Mouse (Mus musculus) midbrain, embryonic 11.5 days (tissue): ENCODE measurements at regions not wholly inside any gene's neighbourhood (a gene's known extent, or its start where the extent isn't known, plus 50 kb on each side); places are given as distances from the start of the nearest gene placed in this dataset.

Experiments used
- ATAC-seq: fragments of 200-750 bp; cut with Nextera tagmentation; 2 replicates; pipeline ENCODE4 v1.8.0; 2017; ENCODE audit warnings: moderate TSS enrichment, moderate library complexity; ENCODE audit not compliant: low FRiP score
- DNase-seq: peaks from one replicate; pipeline ENCODE4 v3.0.0; 2015; ENCODE audit warnings: low spot score; ENCODE audit errors: missing footprints
- H3K27ac ChIP-seq: fragments of 300-500 bp; sonication (generic); 2 replicates; pipeline ENCODE4 v1.5.1; 2014; ENCODE audit warnings: low read depth, low read length
- H3K27me3 ChIP-seq: fragments of 300-500 bp; sonication (generic); 2 replicates; pipeline ENCODE4 v1.6.1; 2014; ENCODE audit warnings: mild to moderate bottlenecking, low read length, moderate library complexity, mixed read lengths; ENCODE audit not compliant: control insufficient read depth, insufficient read depth
- H3K36me3 ChIP-seq: fragments of 300-500 bp; sonication (generic); 2 replicates; pipeline ENCODE4 v1.6.1; 2014; ENCODE audit warnings: mild to moderate bottlenecking, low read length, moderate library complexity, mixed read lengths; ENCODE audit not compliant: control insufficient read depth, insufficient read depth
- H3K4me1 ChIP-seq: fragments of 300-500 bp; sonication (generic); 2 replicates; pipeline ENCODE4 v1.6.1; 2014; ENCODE audit warnings: low read length; ENCODE audit not compliant: control insufficient read depth, insufficient read depth
- H3K4me2 ChIP-seq: fragments of 300-500 bp; sonication (generic); 2 replicates; pipeline ENCODE4 v1.6.1; 2014; ENCODE audit warnings: mild to moderate bottlenecking, moderate library complexity
- H3K4me3 ChIP-seq: fragments of 300-500 bp; sonication (generic); 2 replicates; pipeline ENCODE4 v1.5.1; 2014; ENCODE audit warnings: low read depth, low read length
- H3K9ac ChIP-seq: fragments of 300-500 bp; sonication (generic); 2 replicates; pipeline ENCODE4 v1.6.1; 2014; ENCODE audit warnings: low read length
- H3K9me3 ChIP-seq: fragments of 300-500 bp; sonication (generic); 2 replicates; pipeline ENCODE4 v1.6.1; 2016; ENCODE audit warnings: low read length; ENCODE audit not compliant: control insufficient read depth
- WGBS: fragments of 180-500 bp; shearing (Covaris S2); extraction: QIAGEN DNeasy Blood & Tissue Kit; methylation state at CpG from one replicate; pipeline ENCODE4 v1.1.7; 2014; 5-methylcytosine and 5-hydroxymethylcytosine counted together

DNA sequence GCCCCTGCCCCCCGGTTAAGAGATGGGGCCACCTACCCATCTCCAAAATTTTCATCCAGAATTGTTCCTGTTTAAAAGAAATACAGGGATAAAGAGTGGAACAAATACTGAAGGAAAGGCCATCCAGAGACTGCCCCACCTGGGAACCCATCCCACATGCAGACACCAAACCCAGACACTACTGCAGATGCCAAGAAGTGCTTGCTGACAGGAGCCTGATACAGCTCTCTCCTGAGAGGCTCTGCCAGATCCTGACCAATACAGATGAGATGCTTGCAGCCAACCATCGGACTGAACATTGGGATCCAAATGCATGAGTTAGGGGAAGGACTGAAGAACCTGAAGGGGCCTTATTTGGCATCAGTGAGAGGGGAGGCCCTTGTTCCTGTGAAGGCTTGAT, 363.2 kb upstream of the Trib2 start:
- H3K4me3 ChIP-seq = no peak overlapping the region
- no peak overlapping the region for H3K27ac ChIP-seq
- no peak for ATAC-seq
- no peaks in the 10 kb centered on the region for H3K9me3 ChIP-seq
- H3K4me1 ChIP-seq = no peaks in the 10 kb centered on the region
- no peak overlapping the region for H3K4me2 ChIP-seq
- no peaks in the 10 kb centered on the region for H3K27me3 ChIP-seq
- peak; percentile 64 for DNase-seq
- WGBS = 78% methylated on average over 2 of the region's 2 CpGs
- no peak overlapping the region for H3K9ac ChIP-seq
- H3K36me3 ChIP-seq = no peaks in the 10 kb centered on the region

DNA sequence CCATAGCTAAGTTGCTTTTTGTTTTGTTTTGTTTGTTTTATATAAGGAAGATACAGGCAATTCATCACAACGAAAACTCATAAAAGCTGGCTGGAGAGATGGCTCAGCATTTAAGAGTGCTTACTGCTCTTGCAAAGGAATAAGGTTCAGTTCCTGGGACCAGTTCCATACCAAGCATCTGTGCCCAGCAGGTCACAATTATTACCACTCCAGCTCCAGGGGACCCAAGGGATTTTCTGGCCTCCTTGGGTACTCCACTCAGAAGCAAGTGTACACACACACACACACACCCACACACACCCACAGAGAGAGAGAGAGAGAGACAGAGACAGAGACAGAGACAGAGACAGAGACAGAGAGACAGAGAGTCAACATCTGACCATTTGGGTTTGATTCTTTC, 359.6 kb upstream of the Trib2 start:
- H3K9me3 ChIP-seq = no peaks in the 10 kb centered on the region
- H3K4me2 ChIP-seq = no peak overlapping the region
- H3K4me3 ChIP-seq = no peak overlapping the region
- no peaks in the 10 kb centered on the region for H3K4me1 ChIP-seq
- no peak overlapping the region for H3K9ac ChIP-seq
- no peaks in the 10 kb centered on the region for H3K27me3 ChIP-seq
- H3K27ac ChIP-seq = no peak overlapping the region
- ATAC-seq (no peak), DNase-seq (no peak)
- no peaks in the 10 kb centered on the region for H3K36me3 ChIP-seq
- 88% methylated on average over 1 of the region's 1 CpGs for WGBS

DNA sequence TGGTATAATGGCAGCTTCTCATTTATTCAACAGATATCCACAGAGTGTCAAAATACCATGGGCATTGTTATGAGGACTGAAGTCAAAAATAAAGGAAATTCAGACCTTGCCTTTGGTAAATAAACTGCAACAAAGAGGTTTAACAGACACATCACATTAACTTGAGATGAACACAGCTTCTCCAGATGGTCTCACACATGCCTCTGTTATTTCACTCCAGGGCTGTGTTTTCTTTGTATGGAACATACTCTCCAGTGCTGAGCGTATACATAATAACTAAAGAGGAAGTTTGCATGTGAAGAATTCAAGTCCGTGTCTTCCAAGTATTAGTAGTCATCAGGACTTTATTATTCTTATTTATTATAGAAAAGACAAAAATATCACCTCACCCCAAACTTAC, 355.5 kb upstream of the Trib2 start:
- H3K9me3 ChIP-seq = no peaks in the 10 kb centered on the region
- 77% methylated on average over 2 of the region's 2 CpGs for WGBS
- no peak for DNase-seq

DNA sequence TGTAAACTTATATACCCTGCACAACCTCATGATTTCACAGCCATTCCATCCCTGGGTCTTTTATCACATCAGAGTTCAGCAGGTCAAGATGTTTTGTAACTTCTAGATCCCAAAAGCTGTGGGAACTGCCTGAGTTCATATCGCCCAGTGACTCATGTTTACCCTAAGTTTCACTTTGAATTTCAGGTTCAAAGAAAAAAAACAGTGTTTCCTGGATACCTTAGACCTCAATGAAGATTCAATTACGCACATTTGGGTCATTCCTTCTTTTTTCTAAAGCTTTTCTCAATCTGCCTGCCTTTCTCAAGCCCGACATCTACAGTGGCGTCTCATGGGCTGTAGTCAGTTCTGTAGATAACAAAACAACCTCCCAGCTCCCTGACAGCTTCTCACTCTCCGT, 354.9 kb upstream of the Trib2 start:
- H3K9ac ChIP-seq = no peak overlapping the region
- H3K36me3 ChIP-seq = no peaks in the 10 kb centered on the region
- no peak overlapping the region for H3K4me3 ChIP-seq
- no peak overlapping the region for H3K27ac ChIP-seq
- H3K9me3 ChIP-seq = no peaks in the 10 kb centered on the region
- DNase-seq (no peak), ATAC-seq (no peak)
- 74% methylated on average over 5 of the region's 5 CpGs for WGBS
- no peaks in the 10 kb centered on the region for H3K27me3 ChIP-seq
- no peak overlapping the region for H3K4me2 ChIP-seq
- H3K4me1 ChIP-seq = no peaks in the 10 kb centered on the region

More for the DNA sequence above, 355.5 kb upstream of the Trib2 start:
- Histone ChIP-seq H3K4me2 (no peak overlapping the region), H3K4me3 (no peak overlapping the region), H3K9ac (no peak overlapping the region), H3K4me1 (no peaks in the 10 kb centered on the region), H3K27me3 (no peaks in the 10 kb centered on the region), H3K36me3 (no peaks in the 10 kb centered on the region), H3K27ac (no peak overlapping the region)
- no peak for ATAC-seq

DNA sequence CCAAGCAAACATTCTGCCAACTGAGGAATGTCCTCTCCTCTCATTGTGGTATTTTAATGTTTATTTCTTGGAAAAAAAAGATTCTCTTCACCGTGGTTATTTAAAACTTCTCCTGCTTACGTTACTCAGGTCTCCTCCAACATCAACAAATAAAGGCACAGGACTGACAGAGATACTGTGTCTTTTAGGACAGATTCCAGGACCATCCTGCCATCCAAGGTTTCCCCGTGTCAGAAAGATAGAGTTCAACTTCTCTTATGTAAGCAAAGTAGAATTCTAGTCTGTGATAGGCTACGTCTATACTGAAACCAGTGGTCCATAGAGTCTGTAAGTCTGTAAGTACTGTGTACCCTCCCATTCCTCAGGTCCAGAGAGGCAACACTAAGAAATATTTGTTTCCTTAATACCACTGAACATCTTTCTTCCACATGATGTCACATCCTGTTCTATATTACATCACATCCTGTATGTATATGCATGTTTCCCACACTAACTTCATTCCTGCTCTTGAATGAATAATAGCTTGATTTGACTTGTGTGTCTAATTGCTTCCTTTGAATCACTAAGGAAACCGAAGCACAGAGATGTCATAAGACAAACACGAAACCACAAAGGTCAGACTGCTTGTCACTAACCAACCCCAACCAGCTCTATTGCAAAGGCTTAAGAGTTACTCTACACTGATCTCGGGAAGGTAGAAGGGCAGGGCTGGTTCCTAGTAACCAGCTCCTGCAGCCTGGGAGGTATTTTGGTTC, 353.2 kb upstream of the Trib2 start:
- Histone ChIP-seq H3K4me1 (no peaks in the 10 kb centered on the region), H3K4me3 (no peak overlapping the region), H3K27ac (no peak overlapping the region), H3K36me3 (no peaks in the 10 kb centered on the region), H3K9ac (no peak overlapping the region), H3K4me2 (no peak overlapping the region), H3K9me3 (no peaks in the 10 kb centered on the region), H3K27me3 (no peaks in the 10 kb centered on the region)
- DNase-seq = no peak
- 83% methylated on average over 7 of the region's 7 CpGs for WGBS
- no peak for ATAC-seq

DNA sequence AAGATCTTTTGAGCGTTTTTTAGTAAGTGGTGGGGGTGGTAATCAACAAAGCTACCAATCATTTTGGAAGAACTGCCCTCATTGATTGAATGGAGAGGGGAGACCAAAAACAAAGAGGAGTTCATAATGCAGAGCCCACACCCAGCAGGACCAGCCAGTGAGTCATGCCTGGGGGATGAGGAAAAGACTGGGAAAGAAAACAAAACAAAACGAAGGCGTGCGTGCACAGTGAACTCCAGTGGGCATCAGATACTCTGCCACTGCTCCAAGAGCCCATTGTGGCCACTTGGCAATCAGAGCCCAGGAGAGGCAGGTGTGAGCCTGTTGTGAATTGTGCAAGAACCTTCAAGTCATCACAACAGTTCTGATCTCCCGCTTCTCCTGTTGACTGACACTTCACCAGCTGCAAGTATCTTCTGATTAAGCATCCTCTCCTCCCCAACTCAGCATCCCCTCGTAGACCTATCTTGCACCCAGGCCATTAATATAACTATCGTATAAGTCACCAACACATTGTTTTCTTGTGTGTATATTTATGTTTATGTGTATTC, 351.1 kb upstream of the Trib2 start:
- 82% methylated on average over 7 of the region's 7 CpGs for WGBS
- no peak overlapping the region for H3K4me3 ChIP-seq
- no peak overlapping the region for H3K4me2 ChIP-seq
- H3K27ac ChIP-seq = no peak overlapping the region
- DNase-seq (no peak), ATAC-seq (no peak)
- no peaks in the 10 kb centered on the region for H3K4me1 ChIP-seq
- no peaks in the 10 kb centered on the region for H3K36me3 ChIP-seq
- no peaks in the 10 kb centered on the region for H3K9me3 ChIP-seq
- no peaks in the 10 kb centered on the region for H3K27me3 ChIP-seq
- H3K9ac ChIP-seq = no peak overlapping the region

DNA sequence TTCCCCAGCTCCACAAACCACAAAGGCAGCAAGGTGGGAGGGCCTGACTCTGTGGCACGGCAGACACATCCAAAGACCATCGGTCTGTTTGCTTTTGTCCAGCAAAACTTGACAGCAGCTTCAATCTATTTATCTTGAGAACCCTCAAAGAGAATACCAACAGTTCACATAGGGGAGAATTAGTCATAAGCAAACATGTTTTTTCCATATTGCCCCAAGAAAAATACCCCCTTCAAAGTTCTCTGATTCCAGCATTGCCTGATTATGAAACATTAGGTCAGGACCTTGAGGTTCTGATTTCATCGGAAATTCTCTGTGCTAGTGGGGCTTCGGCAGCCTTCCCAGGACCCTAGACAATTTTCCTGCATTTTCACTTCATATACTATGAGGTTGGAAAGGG, 348.4 kb upstream of the Trib2 start:
- Histone ChIP-seq H3K9me3 (no peaks in the 10 kb centered on the region), H3K4me1 (no peaks in the 10 kb centered on the region), H3K9ac (no peak overlapping the region), H3K4me3 (no peak overlapping the region), H3K36me3 (no peaks in the 10 kb centered on the region), H3K4me2 (no peak overlapping the region), H3K27me3 (no peaks in the 10 kb centered on the region), H3K27ac (no peak overlapping the region)
- 75% methylated on average over 4 of the region's 4 CpGs for WGBS
- DNase-seq (no peak), ATAC-seq (no peak)

DNA sequence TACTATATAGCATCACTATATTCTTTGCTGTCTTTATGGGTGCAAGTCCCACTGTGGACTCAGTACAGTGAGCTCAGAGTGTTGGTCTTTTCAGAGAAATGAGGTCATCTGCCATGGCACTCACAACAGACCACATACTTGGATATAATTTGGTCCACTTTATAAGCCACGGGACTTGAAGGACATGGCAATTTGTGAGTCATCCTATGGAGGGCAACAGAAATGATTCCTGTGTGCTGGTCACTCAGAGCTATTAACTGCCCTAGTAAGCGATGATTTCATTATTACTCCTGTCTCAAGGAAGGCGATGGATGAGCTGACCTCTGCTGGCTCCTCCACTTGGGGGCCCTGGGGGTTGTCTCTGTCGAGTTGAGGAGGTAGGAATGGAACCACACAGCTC, 345.2 kb upstream of the Trib2 start:
- Histone ChIP-seq H3K27ac (no peak overlapping the region), H3K27me3 (no peaks in the 10 kb centered on the region), H3K36me3 (no peaks in the 10 kb centered on the region), H3K9ac (no peak overlapping the region), H3K4me2 (no peak overlapping the region), H3K4me1 (no peaks in the 10 kb centered on the region), H3K4me3 (no peak overlapping the region), H3K9me3 (no peaks in the 10 kb centered on the region)
- DNase-seq (no peak), ATAC-seq (no peak)
- WGBS = 82% methylated on average over 4 of the region's 4 CpGs

DNA sequence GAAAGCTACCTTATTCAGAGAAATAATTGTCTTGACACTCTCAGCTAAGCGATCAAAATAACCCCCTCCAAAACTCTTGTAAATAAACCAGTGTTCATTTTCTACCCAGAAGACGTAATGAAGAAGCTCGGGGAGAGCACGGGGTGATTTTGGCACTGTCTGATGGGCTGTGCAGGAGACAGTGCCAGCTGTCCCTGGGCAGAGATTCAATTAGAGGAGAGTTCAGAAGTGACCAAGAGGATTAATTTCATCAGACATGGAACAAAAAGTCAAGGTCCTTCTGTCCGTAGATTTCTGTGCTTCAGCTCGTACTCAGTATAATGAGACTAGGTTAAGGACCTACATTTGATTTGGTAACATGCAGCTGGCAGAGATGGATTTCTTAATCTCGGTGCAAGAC, 341.2 kb upstream of the Trib2 start:
- peaks cover 4% of the 10 kb centered on the region; the same call in 1 of the 2 replicates for H3K4me1 ChIP-seq
- no peak overlapping the region for H3K4me2 ChIP-seq
- 86% methylated on average over 7 of the region's 7 CpGs for WGBS
- no peak for DNase-seq
- H3K27ac ChIP-seq = no peak overlapping the region
- ATAC-seq = no peak
- H3K9me3 ChIP-seq = no peaks in the 10 kb centered on the region
- no peaks in the 10 kb centered on the region for H3K27me3 ChIP-seq
- no peak overlapping the region for H3K9ac ChIP-seq
- no peaks in the 10 kb centered on the region for H3K36me3 ChIP-seq
- H3K4me3 ChIP-seq = no peak overlapping the region
